Mouse (Mus musculus) heart, embryonic 16.5 days (tissue): ENCODE measurements around the gene 3110082I17Rik. TPM values are rescaled to one million over a fixed set of nuclear protein-coding genes. Genes with fewer than 3 reads are reported as not detected.

Source experiments
- ATAC-seq: fragments of 200-750 bp; cut with Nextera tagmentation; replicated peaks from 2 replicates; pipeline ENCODE4 v1.8.0; 2017; ENCODE audit warnings: moderate number of reproducible peaks; ENCODE audit not compliant: insufficient read depth, low FRiP score; ENCODE audit errors: extremely low read depth
- H3K27ac ChIP-seq: fragments of 300-500 bp; sonication (generic); 2 replicates; pipeline ENCODE4 v1.5.1; 2014; ENCODE audit warnings: mild to moderate bottlenecking, low read length, control low read depth, moderate library complexity
- H3K27me3 ChIP-seq: fragments of 300-500 bp; sonication (generic); 2 replicates; pipeline ENCODE4 v1.6.1; 2014; ENCODE audit warnings: low read length, mixed read lengths; ENCODE audit not compliant: control insufficient read depth, insufficient read depth
- H3K36me3 ChIP-seq: fragments of 300-500 bp; sonication (generic); 2 replicates; pipeline ENCODE4 v1.6.1; 2014; ENCODE audit not compliant: control insufficient read depth, insufficient read depth
- H3K4me1 ChIP-seq: fragments of 300-500 bp; sonication (generic); 2 replicates; pipeline ENCODE4 v1.6.1; 2014; ENCODE audit warnings: low read length, mixed read lengths; ENCODE audit not compliant: control insufficient read depth, insufficient read depth
- H3K4me2 ChIP-seq: fragments of 300-500 bp; sonication (generic); 2 replicates; pipeline ENCODE4 v1.6.1; 2014; ENCODE audit warnings: low read depth, mild to moderate bottlenecking, control low read depth, low read length
- H3K4me3 ChIP-seq: fragments of 300-500 bp; sonication (generic); 2 replicates; pipeline ENCODE4 v1.5.1; 2014; ENCODE audit warnings: mild to moderate bottlenecking, control low read depth, low read length
- H3K9ac ChIP-seq: fragments of 300-500 bp; sonication (generic); 2 replicates; pipeline ENCODE4 v1.6.1; 2014; ENCODE audit warnings: low read length, control low read depth
- H3K9me3 ChIP-seq: fragments of 300-500 bp; sonication (generic); replicated peaks from 2 replicates; pipeline ENCODE4 v1.6.1; 2016; ENCODE audit warnings: low read length; ENCODE audit not compliant: control insufficient read depth
- WGBS: fragments of 180-500 bp; shearing (Covaris S2); extraction: QIAGEN DNeasy Blood & Tissue Kit; methylation state at CpG from one replicate; pipeline ENCODE4 v1.1.7; 2014; 5-methylcytosine and 5-hydroxymethylcytosine counted together
- polyA plus RNA-seq: library from polyadenylated mRNA; unstranded; fragments of >200 nt; fragmentation: Nextera tagmentation; extraction: Ambion mirVana; gene quantifications from 2 replicates; pipeline ENCODE4 v1.2.1, GENCODE M21; 2015

Gene 3110082I17Rik
- polyA plus RNA-seq, 1 experiment from 2014 or later, result 17.2 TPM

DNA sequence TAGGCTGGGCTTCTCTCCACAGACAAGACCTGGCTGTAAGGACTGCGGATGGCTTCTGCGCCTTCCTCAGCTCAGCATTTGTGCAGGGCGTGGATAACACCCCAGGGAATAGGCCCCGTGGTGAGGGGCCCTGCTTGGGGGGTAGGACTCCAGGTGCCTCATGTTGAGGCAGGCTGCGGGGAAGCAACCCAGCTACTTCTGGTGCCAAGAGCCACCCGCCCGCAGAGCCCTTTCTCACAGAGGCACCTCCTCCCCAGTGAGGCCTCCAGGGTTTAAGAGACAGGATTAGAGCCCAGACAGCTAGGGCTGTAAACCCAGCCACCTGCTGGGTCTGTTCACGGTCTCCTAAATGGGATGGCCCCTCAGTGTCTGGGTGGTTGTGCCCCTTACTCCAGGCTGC, 108.7 kb downstream of the 3110082I17Rik start:
- Histone ChIP-seq H3K9me3 (no peaks in the 10 kb centered on the region), H3K4me3 (no peak overlapping the region), H3K4me1 (peaks cover 6% of the 10 kb centered on the region; the same call in 1 of the 2 replicates), H3K4me2 (no peak overlapping the region), H3K27me3 (no peaks in the 10 kb centered on the region; the same call in 1 of the 2 replicates), H3K27ac (peak overlapping the region; percentile 25; the same call in 1 of the 2 replicates), H3K9ac (peak overlapping the region; percentile 23; the same call in 1 of the 2 replicates), H3K36me3 (no peaks in the 10 kb centered on the region)
- WGBS, result 32% methylated on average over 8 of the region's 8 CpGs
- ATAC-seq, result peak; percentile 28; the same call in 1 of the 2 replicates

DNA sequence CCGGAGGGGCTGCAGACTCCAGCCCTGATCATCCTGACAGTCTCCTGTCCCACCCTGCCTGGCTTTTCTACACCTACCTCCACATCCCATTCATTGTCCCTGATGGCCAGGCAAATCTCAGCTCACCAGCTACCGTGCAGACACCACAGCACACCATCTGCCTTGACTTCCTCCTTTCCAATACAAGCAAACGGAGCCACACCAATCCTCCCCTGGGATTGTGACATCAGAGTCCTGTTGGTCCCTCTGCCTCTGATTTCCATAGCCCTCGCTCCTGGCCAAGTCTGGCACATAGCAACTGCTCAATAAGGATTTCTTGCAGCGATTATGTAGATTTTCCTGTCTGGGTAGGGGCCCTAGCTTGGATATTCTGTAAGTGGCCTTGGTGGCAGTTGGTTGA, 109.2 kb downstream of the 3110082I17Rik start, which contains the start of gene Cox19:
Cox19 (minus strand) TSS at position 285 of the 400 bp plus-strand sequence.
- peaks cover 6% of the 10 kb centered on the region; the same call in 1 of the 2 replicates for H3K4me1 ChIP-seq
- WGBS, result 43% methylated on average over 5 of the region's 5 CpGs
- H3K36me3 ChIP-seq, result no peaks in the 10 kb centered on the region
- H3K4me3 ChIP-seq, result no peak within 1 kb of the TSS
- no peaks in the 10 kb centered on the region; the same call in 1 of the 2 replicates for H3K27me3 ChIP-seq
- peak within 1 kb of the TSS; percentile 25; the same call in 1 of the 2 replicates for H3K27ac ChIP-seq
- peak within 1 kb of the TSS; percentile 23; the same call in 1 of the 2 replicates for H3K9ac ChIP-seq
- H3K9me3 ChIP-seq, result no peaks in the 10 kb centered on the region
- ATAC-seq, result no peak
- H3K4me2 ChIP-seq, result no peak within 1 kb of the TSS; the same call in 1 of the 2 replicates

DNA sequence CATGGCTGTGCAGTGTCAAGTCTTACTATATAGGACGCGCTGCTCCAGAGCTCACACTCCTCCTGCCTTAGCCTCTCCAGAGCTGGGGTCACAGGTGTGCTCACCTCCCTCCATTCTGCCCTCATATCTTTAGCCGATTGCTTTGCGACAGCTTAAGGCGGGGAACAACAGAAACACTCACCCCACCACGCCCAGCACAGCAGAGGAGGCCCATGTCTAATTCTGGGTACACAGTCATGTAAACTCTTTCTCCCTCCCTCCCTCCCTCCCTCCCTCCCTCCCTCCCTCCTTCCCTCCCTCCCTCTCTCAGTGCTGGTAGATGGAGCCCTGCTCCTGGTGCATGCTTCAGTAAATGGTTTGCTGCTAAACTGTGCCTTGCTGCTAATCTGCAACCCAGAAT, 110.6 kb downstream of the 3110082I17Rik start:
- Histone ChIP-seq H3K4me2 (no peak overlapping the region), H3K9me3 (no peaks in the 10 kb centered on the region), H3K36me3 (no peaks in the 10 kb centered on the region), H3K9ac (no peak overlapping the region), H3K27me3 (no peaks in the 10 kb centered on the region; the same call in 1 of the 2 replicates), H3K4me3 (no peak overlapping the region), H3K27ac (no peak overlapping the region), H3K4me1 (peaks cover 9% of the 10 kb centered on the region)
- 66% methylated on average over 6 of the region's 6 CpGs for WGBS
- no peak for ATAC-seq

DNA sequence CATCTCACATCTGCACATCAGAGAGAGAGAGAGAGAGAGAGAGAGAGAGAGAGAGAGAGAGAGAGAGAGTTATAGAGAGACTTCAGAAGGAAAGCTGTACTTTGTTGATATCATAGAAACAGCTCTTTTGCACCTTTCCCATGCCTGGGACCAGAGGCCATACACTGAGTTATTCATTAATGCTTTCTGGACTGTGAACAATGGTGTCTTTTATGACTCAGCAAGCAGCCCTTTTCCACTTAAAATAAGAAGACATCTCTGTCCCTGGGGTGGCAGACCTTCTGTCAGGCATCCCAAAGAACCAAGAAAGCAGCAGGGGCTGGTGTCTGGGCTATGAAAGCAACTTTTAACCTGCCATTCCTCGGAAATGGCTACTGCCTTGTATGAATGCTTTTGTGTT, 113.1 kb downstream of the 3110082I17Rik start:
- no peaks in the 10 kb centered on the region; the same call in 1 of the 2 replicates for H3K27me3 ChIP-seq
- H3K27ac ChIP-seq, result no peak overlapping the region
- no peaks in the 10 kb centered on the region for H3K9me3 ChIP-seq
- H3K4me1 ChIP-seq, result peaks cover 23% of the 10 kb centered on the region
- WGBS, result 50% methylated on average over 1 of the region's 1 CpGs
- no peak overlapping the region for H3K9ac ChIP-seq
- H3K36me3 ChIP-seq, result peaks cover 5% of the 10 kb centered on the region
- no peak for ATAC-seq
- no peak overlapping the region for H3K4me3 ChIP-seq
- H3K4me2 ChIP-seq, result no peak overlapping the region

DNA sequence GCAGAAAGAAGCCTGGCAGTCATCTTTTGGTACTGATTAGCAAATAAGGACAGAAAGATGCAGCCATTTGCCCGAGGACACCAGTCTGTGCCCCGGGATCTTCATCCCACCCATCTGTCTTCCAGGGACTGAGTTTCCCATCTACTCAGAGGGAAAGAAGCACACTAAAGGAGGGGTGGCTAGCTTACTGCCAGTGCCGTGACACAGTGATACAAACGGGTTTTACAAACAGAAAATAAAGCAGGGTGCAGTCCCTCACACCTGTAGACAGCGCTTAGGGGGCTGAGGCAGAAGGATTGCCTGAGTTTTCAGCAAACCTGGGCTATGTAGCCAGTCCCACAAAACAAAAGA, 115.0 kb downstream of the 3110082I17Rik start:
- Histone ChIP-seq H3K4me2 (peak overlapping the region; percentile 89), H3K27me3 (no peaks in the 10 kb centered on the region), H3K4me1 (peaks cover 18% of the 10 kb centered on the region), H3K4me3 (peak overlapping the region; percentile 65), H3K9ac (peak overlapping the region; percentile 62), H3K36me3 (peaks cover 20% of the 10 kb centered on the region), H3K9me3 (no peaks in the 10 kb centered on the region), H3K27ac (peak overlapping the region; percentile 52; the same call in 1 of the 2 replicates)
- no peak for ATAC-seq
- 9% methylated on average over 5 of the region's 5 CpGs for WGBS

DNA sequence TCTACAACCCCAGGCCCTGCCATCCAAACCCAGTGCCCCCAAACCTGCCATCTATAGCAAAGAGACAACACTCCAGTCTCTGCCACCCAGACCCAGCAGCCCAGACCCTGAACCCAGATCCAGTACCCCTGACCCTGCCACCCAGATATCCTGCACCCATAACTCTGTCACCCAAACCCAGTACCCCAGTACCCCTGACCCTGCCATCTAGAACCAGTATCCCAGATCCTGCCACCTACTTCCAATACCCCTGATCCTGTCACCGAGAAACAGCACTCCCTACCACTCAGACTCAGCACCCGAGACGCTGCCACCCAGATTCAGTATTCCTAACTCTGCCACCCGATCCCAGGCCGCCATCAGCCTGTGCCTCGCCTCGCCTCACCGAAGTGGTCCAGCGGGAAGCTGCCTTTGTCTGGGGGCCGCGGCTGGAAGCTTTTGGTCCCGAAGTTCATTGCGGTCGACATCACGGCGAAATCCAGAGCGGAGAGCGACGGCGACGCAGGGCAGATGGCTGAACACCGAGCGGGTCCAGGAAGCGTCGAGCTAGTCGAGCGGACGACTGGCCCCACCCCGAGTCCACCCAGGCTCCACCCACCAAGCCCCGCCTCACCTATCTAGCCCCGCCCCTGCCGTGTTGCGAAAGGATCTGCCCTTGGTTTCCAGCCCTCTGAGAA, 115.5 kb downstream of the 3110082I17Rik start:
- no peaks in the 10 kb centered on the region for H3K27me3 ChIP-seq
- H3K36me3 ChIP-seq, result peaks cover 21% of the 10 kb centered on the region
- peak overlapping the region; percentile 89 for H3K4me2 ChIP-seq
- peak; percentile 91 for ATAC-seq
- H3K27ac ChIP-seq, result peak overlapping the region; percentile 62
- peak overlapping the region; percentile 82 for H3K9ac ChIP-seq
- H3K4me1 ChIP-seq, result peaks cover 20% of the 10 kb centered on the region
- H3K4me3 ChIP-seq, result peak overlapping the region; percentile 65
- no peaks in the 10 kb centered on the region for H3K9me3 ChIP-seq
- under 1% methylated on average over 33 of the region's 33 CpGs for WGBS

DNA sequence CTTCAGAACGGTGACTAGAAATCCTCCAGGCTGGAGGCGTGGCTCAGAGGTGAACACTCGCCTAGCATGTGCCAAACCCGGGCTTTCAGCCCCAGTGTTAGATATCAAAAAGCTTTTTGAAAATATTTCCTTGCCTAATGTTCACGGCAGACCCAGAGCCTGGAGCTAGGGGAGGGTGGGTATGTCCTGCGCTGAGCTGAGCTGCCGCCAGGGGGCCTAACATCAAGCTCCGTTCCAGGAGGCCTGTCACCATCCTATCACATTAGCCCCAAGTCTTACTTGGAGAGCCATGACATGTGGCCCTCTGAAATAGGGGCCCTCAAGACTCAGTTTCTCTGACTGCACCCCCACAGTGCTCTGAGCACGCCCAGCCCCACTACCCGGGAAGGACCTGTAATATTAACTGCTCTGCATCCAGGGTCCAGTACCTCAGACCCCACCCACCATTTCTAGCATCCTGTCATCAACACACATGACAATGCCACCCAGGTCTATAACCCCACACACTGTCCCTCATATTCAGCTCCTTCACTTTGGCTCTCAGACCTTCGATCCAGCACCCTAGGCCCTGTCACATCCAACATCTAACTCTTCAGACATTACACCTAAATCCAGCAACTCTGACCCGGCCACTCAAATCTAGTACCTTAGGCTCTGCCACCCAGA, 116.2 kb downstream of the 3110082I17Rik start:
- peak overlapping the region; percentile 65 for H3K4me3 ChIP-seq
- H3K9me3 ChIP-seq, result no peaks in the 10 kb centered on the region
- ATAC-seq, result peak; percentile 49
- peak overlapping the region; percentile 82 for H3K9ac ChIP-seq
- no peaks in the 10 kb centered on the region for H3K27me3 ChIP-seq
- peaks cover 26% of the 10 kb centered on the region for H3K36me3 ChIP-seq
- H3K27ac ChIP-seq, result peak overlapping the region; percentile 74
- peak overlapping the region; percentile 89 for H3K4me2 ChIP-seq
- 6% methylated on average over 12 of the region's 12 CpGs for WGBS
- H3K4me1 ChIP-seq, result peaks cover 22% of the 10 kb centered on the region

DNA sequence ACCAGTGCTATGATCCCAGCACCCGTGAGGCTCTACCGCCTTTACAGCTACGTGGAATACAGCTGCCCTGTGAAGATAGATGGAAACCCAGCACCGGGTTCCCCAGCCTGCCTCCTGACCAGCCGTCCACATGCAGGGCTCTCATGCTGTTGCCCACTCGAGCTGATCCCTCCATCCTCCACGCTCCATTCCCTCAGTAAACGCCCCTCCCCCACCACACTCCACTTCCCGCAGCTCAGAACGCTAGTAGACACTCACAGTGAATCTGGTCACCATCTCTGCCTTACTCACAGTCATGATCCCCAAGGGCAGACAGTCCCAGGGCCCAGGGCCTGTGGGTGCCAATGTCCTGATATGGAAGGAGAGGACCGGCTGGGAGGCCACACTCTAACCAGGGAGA, 121.4 kb downstream of the 3110082I17Rik start:
- Histone ChIP-seq H3K4me1 (peaks cover 27% of the 10 kb centered on the region), H3K27me3 (no peaks in the 10 kb centered on the region), H3K9me3 (no peaks in the 10 kb centered on the region), H3K27ac (no peak overlapping the region), H3K36me3 (peaks cover 34% of the 10 kb centered on the region), H3K4me2 (no peak overlapping the region), H3K9ac (no peak overlapping the region; the same call in 1 of the 2 replicates), H3K4me3 (no peak overlapping the region)
- no peak for ATAC-seq
- 74% methylated on average over 11 of the region's 11 CpGs for WGBS

DNA sequence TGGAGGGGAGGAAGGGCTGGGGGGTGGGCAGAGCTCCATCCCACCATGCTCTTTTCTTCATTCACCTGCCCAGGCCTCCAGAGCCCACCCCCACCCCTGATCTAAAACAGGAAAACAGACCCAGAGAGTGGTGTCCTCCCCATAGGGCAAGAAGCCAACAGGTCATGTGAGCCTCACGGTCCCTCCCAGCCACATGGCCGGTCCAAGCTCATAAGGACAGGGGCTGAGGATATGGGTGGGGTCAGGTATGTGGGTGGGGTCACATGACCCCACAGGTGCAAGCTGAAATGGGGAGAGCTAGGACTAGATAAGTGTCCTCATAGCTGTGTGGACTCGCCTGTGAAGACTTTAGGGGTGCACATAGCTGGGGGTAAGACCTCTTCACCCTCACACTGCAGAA, 121.9 kb downstream of the 3110082I17Rik start:
- H3K4me1 ChIP-seq, result peaks cover 22% of the 10 kb centered on the region
- H3K36me3 ChIP-seq, result peaks cover 34% of the 10 kb centered on the region
- H3K27ac ChIP-seq, result peak overlapping the region; percentile 79
- H3K9me3 ChIP-seq, result no peaks in the 10 kb centered on the region
- peak; percentile 38; the same call in 1 of the 2 replicates for ATAC-seq
- H3K4me2 ChIP-seq, result 0 out of 2 replicates have a peak overlapping the region, but pooled peaks have one; percentile 6
- no peak overlapping the region for H3K4me3 ChIP-seq
- H3K27me3 ChIP-seq, result no peaks in the 10 kb centered on the region
- WGBS, result 52% methylated on average over 3 of the region's 3 CpGs
- peak overlapping the region; percentile 38; the same call in 1 of the 2 replicates for H3K9ac ChIP-seq
